Mouse (Mus musculus) testis, postnatal 14 days (tissue): ENCODE data around the gene Thsd4.
"Not testable (repeated sequence)": the region's sequence is repeated elsewhere in the genome, so short reads cannot be mapped to it uniquely, and the experiment has no call there.

Experiments used
- DNase-seq: peaks from one replicate; pipeline ENCODE4 v3.0.0; 2021; ENCODE audit warnings: low spot score

The Thsd4 gene

DNA sequence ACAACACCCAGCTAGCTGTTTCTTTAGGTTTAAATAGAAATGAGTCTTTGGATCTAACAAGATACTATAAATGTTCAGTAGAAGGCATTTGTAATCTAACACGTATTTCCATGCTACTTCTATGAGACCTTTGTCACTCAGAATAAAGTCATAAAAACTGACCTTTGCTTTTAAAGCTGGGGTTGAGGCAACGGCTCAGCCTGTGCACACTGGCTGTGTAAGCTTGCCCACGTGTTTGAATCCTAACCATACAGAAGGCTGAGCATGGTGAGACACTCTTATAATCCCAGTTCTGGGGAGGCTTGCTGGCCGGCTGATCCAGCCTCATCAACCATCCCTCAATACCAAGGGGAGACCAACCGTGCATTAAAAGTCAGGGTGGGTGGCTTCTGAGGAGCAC is 214.4 kb downstream of the Thsd4 start:
- DNase-seq = no peak

DNA sequence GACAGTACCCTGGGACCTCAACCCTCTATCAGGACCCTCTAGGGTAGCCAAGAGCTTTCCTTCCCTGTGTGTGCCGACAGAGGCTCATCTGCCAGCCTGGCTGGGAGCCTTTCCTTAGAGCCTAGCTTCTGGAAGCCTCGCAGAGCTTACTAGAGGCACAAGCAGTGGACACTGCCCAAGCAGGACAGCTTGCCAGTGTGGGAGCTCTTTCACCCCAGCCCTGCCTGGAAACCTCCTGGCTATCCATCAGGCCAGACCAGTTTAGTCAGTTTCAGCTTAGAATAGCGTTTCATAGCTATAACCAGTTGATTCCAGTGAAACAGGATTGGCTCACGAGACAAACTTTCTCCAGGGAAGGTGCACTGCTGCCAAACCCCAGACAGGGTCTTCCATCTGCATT is 215.6 kb downstream of the Thsd4 start:
- no peak for DNase-seq

DNA sequence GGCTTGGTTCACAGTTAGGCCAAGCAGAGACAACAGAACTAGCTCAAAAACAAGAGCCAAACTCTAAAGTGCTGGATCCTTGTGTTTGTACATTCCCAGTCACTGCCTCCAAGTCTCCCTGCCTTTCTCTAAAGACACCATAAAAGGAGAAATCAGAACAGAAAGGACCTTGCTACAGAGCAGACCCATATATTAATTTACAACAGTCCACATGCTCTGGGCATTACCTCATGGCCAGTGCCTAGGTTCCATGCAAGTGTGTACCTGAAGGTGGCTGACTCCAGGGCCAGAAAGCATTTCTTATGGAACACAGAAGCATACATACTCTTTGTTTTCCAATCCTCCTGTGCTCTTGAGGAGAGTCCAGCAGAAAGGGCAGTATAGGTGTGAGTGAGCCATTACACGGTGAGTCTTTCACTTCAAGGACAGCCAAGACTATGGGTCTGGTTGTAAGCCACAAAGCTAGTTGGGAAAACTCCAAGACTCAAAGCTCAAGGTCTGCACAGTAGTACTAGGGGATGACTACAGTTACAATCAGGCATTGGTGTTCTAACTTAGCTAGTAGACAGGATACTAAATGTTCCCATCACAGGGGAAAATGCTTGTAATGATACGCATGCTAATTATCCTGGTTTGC is 216.5 kb downstream of the Thsd4 start:
- DNase-seq = no peak

DNA sequence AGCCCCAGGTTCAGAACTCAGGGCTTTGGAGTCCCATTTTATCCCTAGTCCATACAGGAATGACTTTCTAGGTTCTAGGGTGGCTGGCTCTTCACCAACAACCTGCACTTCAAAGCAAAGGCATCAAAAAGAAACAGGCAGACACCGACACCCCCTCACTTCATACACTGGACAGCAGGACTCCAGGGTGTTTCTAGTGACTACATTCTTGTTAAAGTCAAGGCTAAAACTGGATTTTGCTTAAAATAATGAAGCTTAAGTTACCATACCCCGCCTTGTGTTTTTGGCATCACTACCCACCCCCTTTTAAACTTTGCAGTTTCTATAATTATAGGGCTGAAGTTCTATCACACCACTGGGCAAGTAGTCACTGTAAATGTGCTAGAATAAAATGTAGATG is 225.6 kb downstream of the Thsd4 start:
- no peak for DNase-seq

DNA sequence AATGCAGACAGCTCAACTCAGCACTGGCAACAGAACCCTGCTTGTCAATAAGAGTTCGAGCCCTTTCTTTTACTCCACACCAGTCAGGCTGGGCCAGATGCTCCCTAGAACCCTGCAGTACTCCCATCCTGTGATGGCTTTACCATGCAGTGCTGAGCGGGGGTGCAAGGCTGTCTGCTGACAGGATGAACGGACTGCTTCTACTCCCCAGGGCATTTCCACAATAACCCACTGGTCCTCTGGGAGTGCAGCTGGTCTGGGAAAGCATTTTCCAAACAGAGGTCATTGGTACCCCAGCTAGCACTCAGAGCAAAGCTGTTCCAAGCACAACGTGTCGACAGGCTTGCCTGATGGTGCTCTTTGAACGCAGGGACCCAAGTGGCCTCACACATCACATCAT is 226.6 kb downstream of the Thsd4 start:
- no peak for DNase-seq

DNA sequence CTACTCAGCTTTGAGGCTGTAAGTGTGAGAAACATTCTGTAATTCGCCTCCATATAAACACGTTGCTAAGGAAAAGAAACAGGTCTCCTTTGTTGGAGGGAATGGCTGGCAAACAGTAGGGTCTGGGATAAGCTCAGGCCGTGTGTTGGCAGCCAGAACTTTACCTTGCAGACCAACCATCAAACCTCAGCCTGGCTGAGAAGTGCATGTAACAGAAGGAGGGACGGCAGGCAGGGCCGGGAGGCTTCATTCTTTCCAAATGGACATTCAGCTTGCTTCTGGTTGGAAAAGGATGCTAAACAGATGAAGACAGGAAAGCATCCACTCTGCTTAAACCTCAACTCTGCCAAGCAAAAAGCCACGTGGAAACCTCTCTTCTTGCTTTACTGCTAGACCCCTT is 228.7 kb downstream of the Thsd4 start:
- no peak for DNase-seq

DNA sequence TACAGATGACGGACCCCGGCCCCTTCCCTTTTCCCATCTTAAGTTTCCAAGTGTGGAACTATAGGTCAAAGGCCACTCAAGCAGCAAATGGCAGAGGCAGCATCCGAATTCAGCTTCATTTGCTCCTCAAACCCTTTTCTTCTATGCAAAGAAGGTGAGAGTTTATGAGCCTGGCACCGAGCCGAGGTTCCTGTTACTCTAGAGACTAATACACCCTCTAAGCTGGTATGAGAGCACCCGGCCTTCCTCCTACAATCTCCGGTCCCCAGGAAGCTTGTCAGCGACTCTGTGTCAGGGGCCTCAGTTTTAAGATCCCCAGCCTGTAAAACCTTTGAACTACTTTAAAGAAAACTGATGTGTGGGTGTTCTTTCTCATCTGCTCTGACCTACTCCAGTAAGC is 231.1 kb downstream of the Thsd4 start:
- no peak for DNase-seq

DNA sequence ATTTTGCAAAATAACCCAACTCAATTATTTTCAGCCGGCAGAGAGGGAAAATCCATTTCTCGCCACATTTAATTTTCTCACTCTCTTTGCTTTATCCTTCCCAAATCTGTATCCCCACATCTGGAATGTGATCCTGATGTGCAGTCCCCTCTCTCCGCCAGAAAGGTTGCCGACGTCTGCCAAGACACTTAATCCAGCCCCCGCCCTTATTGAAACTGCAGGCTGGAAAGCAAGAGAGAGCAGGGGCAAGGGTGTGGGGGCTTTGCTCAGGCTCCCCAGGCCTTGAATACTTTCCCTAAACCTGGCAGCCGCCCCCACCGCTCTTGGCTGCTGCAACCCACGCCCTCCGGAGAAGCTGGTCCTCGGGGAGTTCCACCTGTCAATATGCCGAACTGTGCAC is 233.1 kb downstream of the Thsd4 start:
- DNase-seq = no peak

DNA sequence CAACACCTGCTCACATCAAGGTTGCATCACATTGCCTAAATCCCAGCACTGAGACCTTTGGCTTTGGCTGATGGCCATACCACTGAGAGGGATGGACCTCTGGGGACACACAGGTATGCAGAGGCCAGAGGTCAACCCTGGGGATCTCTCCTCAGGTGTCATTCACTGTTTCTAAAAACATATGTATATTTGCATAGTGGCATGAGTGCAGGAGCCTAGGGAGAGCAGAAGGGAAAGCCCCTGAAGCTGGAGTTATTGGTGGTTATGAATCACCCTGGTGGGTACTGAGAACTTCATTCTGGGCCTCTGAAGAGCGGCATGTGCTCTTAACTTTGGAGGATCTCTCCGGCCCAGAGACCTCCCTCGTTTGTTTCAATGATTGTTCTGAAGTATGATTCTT is 235.5 kb downstream of the Thsd4 start:
- DNase-seq = no peak

DNA sequence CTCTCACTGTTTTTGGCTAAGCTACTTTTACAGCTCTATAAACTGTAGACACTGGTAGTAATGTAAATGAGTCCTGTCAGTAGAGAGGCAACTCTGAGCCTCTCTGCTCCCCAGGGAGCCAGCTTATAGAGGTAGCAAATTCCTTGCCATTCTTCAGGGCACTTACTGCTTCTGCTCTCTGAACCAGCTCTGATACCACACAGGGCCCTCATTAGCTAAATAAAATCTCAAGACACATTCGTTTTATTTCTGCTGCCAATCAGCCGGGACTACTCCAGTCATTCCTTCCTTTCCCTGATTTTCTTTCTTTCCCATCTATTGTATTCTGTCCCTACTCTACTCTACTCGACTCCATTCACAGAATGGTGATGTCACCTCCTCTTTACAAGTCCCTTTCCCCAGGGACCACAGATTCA is 236.8 kb downstream of the Thsd4 start:
- DNase-seq = no peak

DNA sequence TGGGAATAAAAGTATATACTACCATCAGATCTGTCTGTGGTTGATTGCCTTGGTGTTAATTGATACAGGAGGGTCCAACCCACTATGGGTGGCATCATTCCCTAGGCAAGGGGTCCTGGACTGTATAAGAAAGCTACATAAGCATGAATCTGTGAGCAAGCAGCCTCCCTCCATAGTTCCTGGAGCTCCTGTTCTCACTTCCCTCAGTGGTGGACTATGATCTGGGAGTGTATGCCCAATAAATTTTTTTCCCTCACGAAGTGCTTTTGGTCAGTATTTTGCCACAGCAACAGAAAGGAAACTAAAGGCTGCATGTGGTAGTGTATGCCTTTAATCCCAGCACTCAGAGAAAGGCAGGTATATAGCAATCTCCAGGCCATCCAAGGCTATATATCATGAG is 237.5 kb downstream of the Thsd4 start:
- DNase-seq = no peak

DNA sequence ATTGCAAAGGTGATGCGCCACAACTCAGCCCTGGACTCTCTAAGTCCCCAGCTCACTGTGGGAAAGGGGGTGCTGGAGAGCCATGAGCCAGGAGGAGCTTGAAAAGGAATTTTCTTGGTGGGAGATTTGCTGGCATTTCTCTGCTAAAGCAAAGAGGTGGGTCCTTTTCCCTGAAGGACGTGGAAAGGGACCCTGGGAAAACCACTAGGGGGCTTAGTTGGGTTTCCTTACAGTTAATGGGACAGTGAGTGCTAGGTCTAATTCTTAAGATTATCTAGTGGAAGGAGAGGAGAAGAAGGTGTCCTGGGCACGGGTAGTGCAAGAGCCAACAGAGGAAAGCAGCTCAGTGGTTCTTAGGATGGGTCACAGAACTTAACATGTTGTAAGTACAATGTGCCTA is 238.3 kb downstream of the Thsd4 start:
- no peak for DNase-seq

DNA sequence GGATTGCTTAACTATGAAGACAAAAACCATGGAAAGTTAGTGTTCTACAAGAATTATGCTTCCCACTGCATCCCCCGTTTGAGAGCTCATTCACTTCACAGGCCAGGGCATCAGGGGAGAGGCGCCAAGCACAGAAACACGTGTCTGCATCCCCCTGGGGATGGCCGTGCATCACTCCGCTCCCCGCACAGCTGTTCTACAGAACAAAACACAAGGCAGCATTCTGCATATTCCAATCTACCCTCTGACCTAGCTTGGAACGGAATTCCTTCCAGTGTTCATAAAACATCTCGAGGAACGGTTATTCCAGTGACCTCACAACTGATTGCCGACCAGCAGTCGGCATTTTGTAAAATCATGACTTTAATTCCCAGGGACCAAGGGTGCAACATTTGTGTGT is 240.6 kb downstream of the Thsd4 start:
- peak; percentile 46 for DNase-seq

DNA sequence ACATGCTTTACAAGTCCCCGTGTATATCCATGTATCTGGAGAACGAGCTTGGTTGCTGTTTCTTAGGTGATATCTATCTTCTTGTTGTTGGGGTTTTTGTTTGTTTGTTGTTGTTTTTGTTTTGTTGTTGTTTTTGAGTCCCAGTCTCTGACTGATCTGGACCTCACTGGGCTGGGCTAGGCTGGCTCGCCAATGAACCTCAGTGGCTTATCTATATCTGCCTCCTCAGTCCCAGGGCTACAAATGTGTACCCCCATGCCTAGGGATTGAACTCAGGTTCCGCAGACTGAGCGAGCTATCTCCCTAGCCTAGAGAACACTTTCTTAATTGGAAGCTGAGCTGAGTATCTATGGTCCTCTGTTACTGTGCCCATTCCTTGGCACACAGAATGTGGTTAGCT is 241.1 kb downstream of the Thsd4 start:
- DNase-seq = no peak

DNA sequence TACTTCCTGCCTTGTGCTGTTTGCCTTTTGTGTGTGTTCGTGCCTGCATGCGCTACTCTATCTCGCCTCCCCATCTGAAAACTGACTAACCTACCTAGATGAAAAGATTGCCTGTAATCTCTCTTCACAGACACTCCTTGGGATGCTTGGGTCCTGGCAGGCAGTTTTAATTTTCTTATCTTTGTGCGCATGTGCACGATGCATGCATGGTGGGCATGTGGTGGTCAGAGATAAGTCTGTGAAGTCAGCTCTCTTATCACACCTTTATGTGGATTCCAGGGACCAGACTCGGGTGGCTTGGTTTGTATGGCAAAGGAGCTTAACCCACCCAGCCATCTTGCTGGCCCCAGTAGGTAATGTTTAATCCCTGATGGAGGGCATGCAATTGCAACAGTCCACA is 242.3 kb downstream of the Thsd4 start:
- no peak for DNase-seq

DNA sequence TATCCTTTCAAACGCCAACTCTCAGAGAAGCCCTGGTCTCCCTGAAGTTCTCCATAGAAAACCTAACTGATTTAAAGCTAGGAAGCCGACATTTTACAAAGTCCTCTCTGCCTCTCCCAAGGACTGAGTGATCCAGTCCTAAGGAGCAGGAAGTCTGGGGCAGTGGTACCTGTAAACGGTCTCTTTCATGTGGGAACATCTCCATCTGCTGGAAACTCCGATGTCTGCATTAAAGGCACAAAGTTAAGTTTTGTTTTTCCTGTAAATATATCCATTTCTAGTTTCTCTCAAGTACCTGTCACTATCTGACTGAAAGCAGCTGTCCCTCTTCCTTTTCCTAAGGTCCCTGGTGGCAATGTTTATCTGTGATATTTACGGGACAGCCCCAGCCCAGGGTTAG is 245.5 kb downstream of the Thsd4 start:
- no peak for DNase-seq

DNA sequence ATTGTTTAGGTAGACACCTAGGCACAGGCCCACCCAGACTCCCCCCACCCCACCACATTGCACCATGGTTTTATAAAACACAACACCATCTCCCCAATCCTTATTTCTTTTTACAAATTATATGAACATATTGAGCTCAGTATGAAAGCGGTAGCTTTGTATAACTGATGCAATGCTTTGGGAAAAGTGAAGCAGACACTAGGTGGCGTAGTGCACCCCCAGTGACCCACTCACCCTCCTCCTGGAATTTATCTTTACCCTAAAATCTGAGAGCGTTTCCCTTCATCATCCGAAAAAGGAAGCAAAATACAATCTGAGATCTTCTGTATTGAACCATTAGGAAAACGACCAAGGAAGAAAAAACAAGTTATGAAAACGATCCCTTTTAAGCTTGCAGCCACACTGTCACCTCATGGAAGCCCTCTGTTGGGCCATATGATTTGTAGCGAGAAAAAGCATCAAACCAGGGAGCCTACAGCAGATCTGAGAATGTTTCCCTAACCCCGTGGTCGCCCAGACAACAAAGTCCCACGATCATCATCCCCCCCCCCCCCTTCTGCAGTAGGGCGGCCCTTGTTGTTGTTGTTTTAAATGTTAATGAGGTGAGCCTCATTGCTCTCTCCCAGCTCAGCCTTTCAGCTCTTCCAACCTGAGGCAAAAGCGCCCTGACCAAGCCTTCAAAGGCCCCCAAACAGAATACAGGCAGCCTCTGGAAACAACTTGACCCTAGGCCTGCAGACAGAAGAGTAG is 246.3 kb downstream of the Thsd4 start:
- no peak for DNase-seq

DNA sequence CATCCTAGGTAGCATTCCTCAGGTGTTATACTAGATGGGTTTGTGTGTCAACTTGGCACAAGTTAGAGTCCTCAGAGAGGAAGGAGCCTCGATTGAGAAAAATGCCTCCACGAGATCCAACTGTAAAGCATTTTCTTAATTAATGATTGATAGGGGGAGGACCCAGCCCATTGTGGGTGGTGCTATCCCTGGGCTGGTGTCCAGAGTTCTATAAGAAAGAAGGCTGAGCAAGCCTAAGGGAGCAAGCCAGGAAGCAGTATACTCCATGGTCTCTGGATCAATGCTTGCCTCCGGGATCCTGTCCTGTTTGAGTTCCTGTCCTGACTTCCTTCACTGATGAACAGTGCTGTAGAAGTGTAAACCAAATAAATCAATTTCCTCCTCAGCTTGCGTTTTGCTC is 247.3 kb downstream of the Thsd4 start:
- DNase-seq = no peak

DNA sequence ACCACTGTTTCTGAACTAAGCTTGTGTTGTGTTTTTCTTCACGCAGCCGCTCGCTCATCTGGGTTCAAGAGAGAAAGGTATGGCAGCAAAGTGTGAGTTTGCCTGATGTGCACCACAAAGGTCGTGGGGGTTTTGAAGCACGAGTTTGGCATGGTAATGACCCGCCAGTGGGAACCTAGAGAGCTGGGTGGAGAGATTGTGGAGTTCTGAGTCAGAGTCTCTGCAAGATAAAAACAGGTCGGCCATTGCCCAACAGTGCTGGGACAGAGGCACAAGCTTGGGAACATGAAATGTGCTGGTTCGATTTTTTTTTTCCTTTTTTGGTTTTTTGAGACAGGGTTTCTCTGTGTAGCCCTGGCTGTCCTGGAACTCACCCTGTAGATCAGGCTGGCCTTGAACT is 249.5 kb downstream of the Thsd4 start:
- not testable (repeated sequence) for DNase-seq

DNA sequence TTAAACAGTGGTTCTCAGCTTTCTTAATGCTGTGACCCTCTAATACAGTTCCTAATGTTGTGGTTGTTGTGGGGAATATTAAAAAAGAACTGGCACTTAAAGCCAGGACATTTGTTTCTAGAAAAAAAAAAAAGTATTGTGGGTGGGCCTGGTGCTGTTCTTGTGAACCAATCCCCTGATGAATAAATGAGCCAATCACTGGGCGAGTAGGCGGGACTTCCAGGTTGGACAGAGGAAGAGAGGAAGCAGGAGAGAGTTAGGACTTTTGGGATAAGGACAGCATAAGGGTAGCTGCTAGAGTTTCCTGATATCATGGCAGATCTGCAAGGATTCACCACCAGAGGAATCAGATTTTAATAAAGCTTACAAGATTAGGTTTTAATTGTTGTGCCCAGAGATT is 249.9 kb downstream of the Thsd4 start:
- no peak for DNase-seq

DNA sequence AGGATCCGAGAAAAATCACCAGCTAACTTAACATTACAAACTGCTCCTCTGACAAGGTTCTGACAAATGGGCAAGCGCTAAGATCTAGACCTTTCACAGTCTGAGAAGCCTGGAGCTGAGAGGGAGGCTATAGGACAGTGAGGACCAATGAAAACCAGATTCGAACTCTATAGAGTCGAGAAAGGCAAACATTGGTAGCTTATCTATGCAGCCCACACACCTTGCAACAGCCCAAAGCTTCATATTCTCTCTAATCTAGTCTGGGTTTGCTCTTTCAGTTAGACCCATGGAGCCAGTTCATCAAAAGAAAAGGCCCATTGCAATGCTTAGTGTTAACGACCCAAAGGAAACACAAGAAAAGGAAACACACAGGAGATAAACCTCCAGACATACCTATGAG is 252.0 kb downstream of the Thsd4 start:
- DNase-seq = no peak

DNA sequence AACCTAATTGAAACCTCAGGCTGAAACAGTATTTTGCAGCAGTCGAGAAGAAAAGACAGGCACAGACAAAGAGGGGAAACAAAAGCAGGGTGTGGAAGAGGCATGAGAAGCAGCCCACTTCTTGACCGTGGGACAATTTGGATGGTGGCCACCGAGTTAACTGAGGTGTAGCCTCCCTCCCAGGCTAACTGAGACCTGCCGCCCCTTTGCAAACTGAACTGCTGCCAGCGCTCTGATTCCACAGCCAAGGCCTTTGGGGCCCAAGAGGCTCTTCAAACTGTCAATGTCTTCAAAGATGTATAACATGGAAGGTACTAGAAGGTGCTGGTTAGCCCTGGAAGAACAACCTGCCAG is 254.6 kb downstream of the Thsd4 start:
- no peak for DNase-seq

DNA sequence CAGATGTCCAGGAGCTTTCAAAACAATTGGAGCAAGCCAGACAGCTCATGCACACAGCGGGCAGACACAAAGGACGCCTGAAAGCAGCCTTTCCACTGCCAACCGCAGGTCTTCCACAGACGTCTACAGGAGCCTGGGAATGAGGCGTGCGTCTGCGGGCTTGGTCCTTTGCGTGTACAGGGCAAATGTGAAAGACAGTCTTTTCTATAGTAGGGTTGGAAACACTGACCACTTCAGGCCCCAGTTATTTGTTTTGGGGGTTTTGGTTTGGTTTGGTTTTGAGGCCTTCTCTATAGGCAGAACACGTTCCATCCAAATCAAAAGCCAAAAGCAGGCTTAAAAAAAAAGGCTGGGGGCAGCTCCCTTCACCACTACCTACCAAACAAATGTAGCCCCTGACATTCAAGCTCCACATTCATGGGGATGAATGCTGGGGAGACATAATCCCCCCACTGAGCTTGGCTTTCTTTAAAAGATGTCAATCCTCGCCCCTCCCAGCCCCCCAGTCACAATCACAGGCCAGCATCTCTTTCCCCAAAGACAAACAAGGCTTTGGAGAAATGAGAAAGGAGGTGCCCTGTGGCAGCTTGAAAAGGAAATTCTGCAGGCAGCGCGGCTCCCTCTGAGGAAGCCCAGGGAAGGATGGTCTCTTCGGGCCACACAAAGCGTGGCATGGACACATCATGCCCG is 255.1 kb downstream of the Thsd4 start:
- no peak for DNase-seq
